Mouse (Mus musculus): Measurements from ENCODE around the gene Hspa1l. TPM values are rescaled to one million over a fixed set of nuclear protein-coding genes. Genes with fewer than 3 reads are reported as not detected.

Hspa1l gene
- polyA plus RNA-seq, 1 experiment from 2014 or later = 1.8 TPM

DNA sequence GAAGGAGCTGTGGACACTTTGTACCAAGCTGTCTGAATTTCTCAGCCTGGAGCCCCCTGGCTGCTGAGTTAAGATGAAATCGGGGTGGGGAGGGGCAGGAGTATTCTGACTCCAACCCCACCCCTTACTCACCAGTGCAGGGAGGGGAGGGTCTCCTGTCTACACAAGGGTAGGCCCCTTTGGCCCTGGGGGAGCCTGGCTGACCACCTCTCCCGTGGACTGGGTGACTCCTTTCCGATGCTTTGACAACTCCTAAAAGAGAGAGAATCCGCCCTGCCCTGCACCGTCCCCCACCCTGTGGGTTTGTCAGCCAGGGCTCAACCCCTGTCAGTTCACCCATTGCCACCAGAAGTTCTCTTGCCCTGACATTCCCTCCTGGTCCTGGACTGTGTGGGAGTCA is 53.7 kb downstream of the Hspa1l start:
- Histone ChIP-seq H3K4me1 (ENCODE audit: control insufficient read depth, insufficient read depth, low read length) (peaks cover 2% of the 10 kb centered on the region; the same call in 1 of the 2 replicates), H3K9me3 (ENCODE audit: control insufficient read depth, low read length) (no peaks in the 10 kb centered on the region), H3K4me3 (ENCODE audit: low read depth, low read length) (no peak overlapping the region), H3K36me3 (ENCODE audit: control insufficient read depth, insufficient read depth, low read length) (no peaks in the 10 kb centered on the region), H3K27me3 (ENCODE audit: control insufficient read depth, insufficient read depth, low read length) (no peaks in the 10 kb centered on the region), H3K4me2 (ENCODE audit: low read depth) (no peak overlapping the region), H3K27ac (ENCODE audit: low read depth, low read length) (no peak overlapping the region), H3K9ac (ENCODE audit: low read length) (no peak overlapping the region)
- ATAC-seq (ENCODE audit: insufficient read depth, low FRiP score, low TSS enrichment) (no peak), DNase-seq (ENCODE audit: low spot score) (no peak)
- WGBS = 87% methylated on average over 5 of the region's 5 CpGs

DNA sequence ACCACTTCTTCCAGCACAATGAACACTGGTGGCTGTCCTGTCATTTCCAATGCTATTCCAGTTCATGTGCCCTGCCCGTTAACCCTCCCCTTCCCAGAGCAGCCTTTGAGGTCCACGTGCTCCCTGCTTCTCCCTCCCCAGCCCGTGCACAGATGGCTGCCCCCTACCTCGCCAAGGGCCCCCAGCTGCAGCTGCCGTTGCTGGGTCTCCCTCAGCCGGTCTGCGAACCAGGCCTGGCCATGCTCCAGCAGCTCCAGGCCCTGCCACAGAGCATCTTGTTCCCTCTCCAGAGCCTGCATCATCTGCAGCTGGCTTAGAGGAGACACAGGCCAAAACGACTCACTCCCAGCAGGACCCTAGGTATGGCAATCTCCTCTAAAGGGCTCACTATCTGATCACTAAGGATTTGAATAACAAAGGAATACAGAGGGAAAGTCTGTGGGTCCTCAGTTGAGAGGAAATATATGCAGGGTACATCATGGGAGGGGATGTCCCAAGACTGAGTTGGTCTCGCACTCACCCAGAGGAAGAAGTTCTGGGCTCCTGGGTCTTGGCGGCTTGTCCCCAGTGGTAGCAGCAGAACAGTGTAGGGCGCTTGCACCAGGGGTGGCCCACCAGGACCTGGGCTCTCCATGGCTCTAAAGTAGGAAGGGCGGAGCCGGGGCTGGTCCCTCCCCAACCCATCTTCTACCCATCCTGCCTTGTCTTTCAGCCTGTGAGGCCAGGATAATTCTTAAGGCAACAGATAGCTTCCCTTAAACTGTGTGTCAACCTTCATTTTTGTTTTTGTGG is 55.0 kb downstream of the Hspa1l start, which contains the start of gene Sapcd1:
Sapcd1 (minus strand) TSS at position 740 of the 792 bp plus-strand sequence.
- Histone ChIP-seq H3K4me3 (ENCODE audit: low read depth, low read length) (no peak within 1 kb of the TSS), H3K36me3 (ENCODE audit: control insufficient read depth, insufficient read depth, low read length) (no peaks in the 10 kb centered on the region), H3K4me1 (ENCODE audit: control insufficient read depth, insufficient read depth, low read length) (peaks cover 2% of the 10 kb centered on the region; the same call in 1 of the 2 replicates), H3K9me3 (ENCODE audit: control insufficient read depth, low read length) (no peaks in the 10 kb centered on the region), H3K4me2 (ENCODE audit: low read depth) (peak within 1 kb of the TSS; percentile 20; the same call in 1 of the 2 replicates), H3K9ac (ENCODE audit: low read length) (peak within 1 kb of the TSS; percentile 50), H3K27ac (ENCODE audit: low read depth, low read length) (peak within 1 kb of the TSS; percentile 53), H3K27me3 (ENCODE audit: control insufficient read depth, insufficient read depth, low read length) (no peaks in the 10 kb centered on the region)
- 24% methylated on average over 13 of the region's 13 CpGs for WGBS
- ATAC-seq (ENCODE audit: insufficient read depth, low FRiP score, low TSS enrichment) (peak; percentile 56; the same call in 1 of the 2 replicates), DNase-seq (ENCODE audit: low spot score) (peak; percentile 41)

DNA sequence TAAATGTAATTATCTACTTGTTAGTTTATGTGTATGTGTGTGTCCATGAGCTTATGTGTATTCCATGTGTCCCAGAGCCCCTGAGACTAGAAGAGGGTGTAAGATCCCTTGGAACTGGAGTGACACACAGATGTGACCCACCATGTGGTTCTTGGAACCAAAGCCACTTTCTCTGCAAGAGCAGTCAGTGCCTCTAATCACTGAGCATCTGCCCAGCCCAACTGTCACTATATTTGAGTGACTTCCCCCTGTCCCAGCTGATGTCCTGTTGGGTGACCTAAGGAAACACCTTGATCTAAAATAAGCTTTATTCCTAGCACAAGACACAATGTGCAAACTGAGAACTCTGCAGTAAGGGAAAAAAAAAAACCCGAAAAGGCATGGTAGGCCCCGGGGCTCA is 55.8 kb downstream of the Hspa1l start:
- Histone ChIP-seq H3K4me2 (ENCODE audit: low read depth) (no peak overlapping the region), H3K9me3 (ENCODE audit: control insufficient read depth, low read length) (no peaks in the 10 kb centered on the region), H3K27ac (ENCODE audit: low read depth, low read length) (no peak overlapping the region), H3K4me1 (ENCODE audit: control insufficient read depth, insufficient read depth, low read length) (peaks cover 2% of the 10 kb centered on the region; the same call in 1 of the 2 replicates), H3K9ac (ENCODE audit: low read length) (no peak overlapping the region), H3K4me3 (ENCODE audit: low read depth, low read length) (no peak overlapping the region), H3K27me3 (ENCODE audit: control insufficient read depth, insufficient read depth, low read length) (no peaks in the 10 kb centered on the region), H3K36me3 (ENCODE audit: control insufficient read depth, insufficient read depth, low read length) (no peaks in the 10 kb centered on the region)
- 90% methylated on average over 2 of the region's 2 CpGs for WGBS
- ATAC-seq (ENCODE audit: insufficient read depth, low FRiP score, low TSS enrichment) = no peak
- no peak for DNase-seq (ENCODE audit: low spot score)

Other genes starting within 250 kb of the Hspa1l start
- not detected in 2 replicates for gene C4b, start 228.8 kb upstream of the Hspa1l start, polyA plus RNA-seq (2014; fragmentation: Nextera tagmentation; extraction: Ambion mirVana)
- not detected in 2 replicates for gene Cyp21a1, start 168.1 kb upstream of the Hspa1l start, polyA plus RNA-seq (2014; fragmentation: Nextera tagmentation; extraction: Ambion mirVana)
- 20.3 and 24.7 TPM in 2 replicates for gene Stk19, start 135.8 kb upstream of the Hspa1l start, polyA plus RNA-seq (2014; fragmentation: Nextera tagmentation; extraction: Ambion mirVana)
- gene Dxo, start 135.7 kb upstream of the Hspa1l start, polyA plus RNA-seq (2014; fragmentation: Nextera tagmentation; extraction: Ambion mirVana) = 69.4 and 71.0 TPM in 2 replicates
- 45.0 and 55.7 TPM in 2 replicates for gene Skiv2l, start 122.5 kb upstream of the Hspa1l start, polyA plus RNA-seq (2014; fragmentation: Nextera tagmentation; extraction: Ambion mirVana)
- 125 and 132 TPM in 2 replicates for gene Nelfe, start 122.3 kb upstream of the Hspa1l start, polyA plus RNA-seq (2014; fragmentation: Nextera tagmentation; extraction: Ambion mirVana)
- gene Cfb, start 110.2 kb upstream of the Hspa1l start, polyA plus RNA-seq (2014; fragmentation: Nextera tagmentation; extraction: Ambion mirVana) = 2.6 and 2.9 TPM in 2 replicates
- gene Zbtb12, start 93.2 kb upstream of the Hspa1l start, polyA plus RNA-seq (2014; fragmentation: Nextera tagmentation; extraction: Ambion mirVana) = 1.7 and 2.1 TPM in 2 replicates
- gene Gm20547, start 90.7 kb upstream of the Hspa1l start, polyA plus RNA-seq (2014; fragmentation: Nextera tagmentation; extraction: Ambion mirVana) = not detected in 2 replicates
- 0.57 and 0.86 TPM in 2 replicates for gene C2, start 74.4 kb upstream of the Hspa1l start, polyA plus RNA-seq (2014; fragmentation: Nextera tagmentation; extraction: Ambion mirVana)
- gene Ehmt2, start 74.2 kb upstream of the Hspa1l start, polyA plus RNA-seq (2014; fragmentation: Nextera tagmentation; extraction: Ambion mirVana) = 62.7 and 70.3 TPM in 2 replicates
- gene Slc44a4, start 58.2 kb upstream of the Hspa1l start, polyA plus RNA-seq (2014; fragmentation: Nextera tagmentation; extraction: Ambion mirVana) = not detected in 2 replicates
- gene Neu1, start 41.5 kb upstream of the Hspa1l start, polyA plus RNA-seq (2014; fragmentation: Nextera tagmentation; extraction: Ambion mirVana) = 16.4 and 16.8 TPM in 2 replicates
- gene Hspa1b, start 13.5 kb upstream of the Hspa1l start, polyA plus RNA-seq (2014; fragmentation: Nextera tagmentation; extraction: Ambion mirVana) = 0.13 and 0.37 TPM in 2 replicates
- gene Gm20481, start 2.8 kb upstream of the Hspa1l start, polyA plus RNA-seq (2014; fragmentation: Nextera tagmentation; extraction: Ambion mirVana) = not detected in 2 replicates
- 1.1 and 1.9 TPM in 2 replicates for gene Hspa1a, start 547 bp upstream of the Hspa1l start, polyA plus RNA-seq (2014; fragmentation: Nextera tagmentation; extraction: Ambion mirVana)
- gene Lsm2, start 9.2 kb downstream of the Hspa1l start, polyA plus RNA-seq (2014; fragmentation: Nextera tagmentation; extraction: Ambion mirVana) = 209 and 211 TPM in 2 replicates
- 109 and 114 TPM in 2 replicates for gene Vars, start 28.3 kb downstream of the Hspa1l start, polyA plus RNA-seq (2014; fragmentation: Nextera tagmentation; extraction: Ambion mirVana)
- gene Vwa7, start 43.9 kb downstream of the Hspa1l start, polyA plus RNA-seq (2014; fragmentation: Nextera tagmentation; extraction: Ambion mirVana) = 0.08 TPM in 1 of 2 replicates, not detected in the other
- 3.9 and 5.2 TPM in 2 replicates for gene Sapcd1, start 55.3 kb downstream of the Hspa1l start, polyA plus RNA-seq (2014; fragmentation: Nextera tagmentation; extraction: Ambion mirVana)
- 4.1 and 6.2 TPM in 2 replicates for gene Msh5, start 74.0 kb downstream of the Hspa1l start, polyA plus RNA-seq (2014; fragmentation: Nextera tagmentation; extraction: Ambion mirVana)
- gene Clic1, start 77.3 kb downstream of the Hspa1l start, polyA plus RNA-seq (2014; fragmentation: Nextera tagmentation; extraction: Ambion mirVana) = 82.8 and 89.7 TPM in 2 replicates
- 638 and 659 TPM in 2 replicates for gene Ddah2, start 86.3 kb downstream of the Hspa1l start, polyA plus RNA-seq (2014; fragmentation: Nextera tagmentation; extraction: Ambion mirVana)
- 0.43 TPM in 1 of 2 replicates, not detected in the other for gene Ly6g6c, start 92.7 kb downstream of the Hspa1l start, polyA plus RNA-seq (2014; fragmentation: Nextera tagmentation; extraction: Ambion mirVana)
- gene Mpig6b, start 93.5 kb downstream of the Hspa1l start, polyA plus RNA-seq (2014; fragmentation: Nextera tagmentation; extraction: Ambion mirVana) = 1.5 and 2.0 TPM in 2 replicates
- 0.39 and 0.46 TPM in 2 replicates for gene Ly6g6e, start 104.2 kb downstream of the Hspa1l start, polyA plus RNA-seq (2014; fragmentation: Nextera tagmentation; extraction: Ambion mirVana)
- gene Ly6g6d, start 105.4 kb downstream of the Hspa1l start, polyA plus RNA-seq (2014; fragmentation: Nextera tagmentation; extraction: Ambion mirVana) = 1.0 and 3.2 TPM in 2 replicates
- 1.3 and 1.4 TPM in 2 replicates for gene Ly6g6f, start 112.9 kb downstream of the Hspa1l start, polyA plus RNA-seq (2014; fragmentation: Nextera tagmentation; extraction: Ambion mirVana)
- gene Abhd16a, start 116.6 kb downstream of the Hspa1l start, polyA plus RNA-seq (2014; fragmentation: Nextera tagmentation; extraction: Ambion mirVana) = 50.5 and 59.9 TPM in 2 replicates
- not detected in 2 replicates for gene Ly6g5c, start 135.6 kb downstream of the Hspa1l start, polyA plus RNA-seq (2014; fragmentation: Nextera tagmentation; extraction: Ambion mirVana)
- 0.45 and 0.78 TPM in 2 replicates for gene Ly6g5b, start 142.7 kb downstream of the Hspa1l start, polyA plus RNA-seq (2014; fragmentation: Nextera tagmentation; extraction: Ambion mirVana)
- gene Gpank1, start 148.8 kb downstream of the Hspa1l start, polyA plus RNA-seq (2014; fragmentation: Nextera tagmentation; extraction: Ambion mirVana) = 26.1 and 28.9 TPM in 2 replicates
- 303 and 319 TPM in 2 replicates for gene Csnk2b, start 149.3 kb downstream of the Hspa1l start, polyA plus RNA-seq (2014; fragmentation: Nextera tagmentation; extraction: Ambion mirVana)
- gene D17H6S53E, start 153.7 kb downstream of the Hspa1l start, polyA plus RNA-seq (2014; fragmentation: Nextera tagmentation; extraction: Ambion mirVana) = 7.0 and 7.6 TPM in 2 replicates
- gene Apom, start 159.3 kb downstream of the Hspa1l start, polyA plus RNA-seq (2014; fragmentation: Nextera tagmentation; extraction: Ambion mirVana) = 0.81 and 0.93 TPM in 2 replicates
- 99.4 and 105 TPM in 2 replicates for gene Bag6, start 162.5 kb downstream of the Hspa1l start, polyA plus RNA-seq (2014; fragmentation: Nextera tagmentation; extraction: Ambion mirVana)
- 185 and 194 TPM in 2 replicates for gene Prrc2a, start 192.2 kb downstream of the Hspa1l start, polyA plus RNA-seq (2014; fragmentation: Nextera tagmentation; extraction: Ambion mirVana)
- gene Aif1, start 203.4 kb downstream of the Hspa1l start, polyA plus RNA-seq (2014; fragmentation: Nextera tagmentation; extraction: Ambion mirVana) = 4.1 and 6.7 TPM in 2 replicates
- gene Lst1, start 215.7 kb downstream of the Hspa1l start, polyA plus RNA-seq (2014; fragmentation: Nextera tagmentation; extraction: Ambion mirVana) = 5.8 and 9.1 TPM in 2 replicates
- 0.27 TPM in 1 of 2 replicates, not detected in the other for gene Ltb, start 221.7 kb downstream of the Hspa1l start, polyA plus RNA-seq (2014; fragmentation: Nextera tagmentation; extraction: Ambion mirVana)
- gene Tnf, start 229.3 kb downstream of the Hspa1l start, polyA plus RNA-seq (2014; fragmentation: Nextera tagmentation; extraction: Ambion mirVana) = 0.16 TPM in 1 of 2 replicates, not detected in the other
- 0.28 TPM in 1 of 2 replicates, not detected in the other for gene Lta, start 232.6 kb downstream of the Hspa1l start, polyA plus RNA-seq (2014; fragmentation: Nextera tagmentation; extraction: Ambion mirVana)
- 0.50 TPM in 1 of 2 replicates, not detected in the other for gene Gm16181, start 248.1 kb downstream of the Hspa1l start, polyA plus RNA-seq (2014; fragmentation: Nextera tagmentation; extraction: Ambion mirVana)

Measured in neural tube, embryonic 11.5 days (tissue).